Mouse (Mus musculus) embryonic fibroblast, embryonic 13.5 days (primary cell): ENCODE results near the gene Cir1.

Experiments used
- CTCF ChIP-seq: IDR thresholded peaks from 2 replicates; pipeline ENCODE4 v1.5.1; 2011; ENCODE audit warnings: mild to moderate bottlenecking, control low read depth, low read length, moderate library complexity, borderline replicate concordance; ENCODE audit not compliant: insufficient read depth
- POLR2A ChIP-seq: IDR thresholded peaks from 2 replicates; pipeline ENCODE4 v1.6.1; 2011; ENCODE audit warnings: low read depth, mild to moderate bottlenecking, control low read depth, low read length, moderate library complexity

DNA sequence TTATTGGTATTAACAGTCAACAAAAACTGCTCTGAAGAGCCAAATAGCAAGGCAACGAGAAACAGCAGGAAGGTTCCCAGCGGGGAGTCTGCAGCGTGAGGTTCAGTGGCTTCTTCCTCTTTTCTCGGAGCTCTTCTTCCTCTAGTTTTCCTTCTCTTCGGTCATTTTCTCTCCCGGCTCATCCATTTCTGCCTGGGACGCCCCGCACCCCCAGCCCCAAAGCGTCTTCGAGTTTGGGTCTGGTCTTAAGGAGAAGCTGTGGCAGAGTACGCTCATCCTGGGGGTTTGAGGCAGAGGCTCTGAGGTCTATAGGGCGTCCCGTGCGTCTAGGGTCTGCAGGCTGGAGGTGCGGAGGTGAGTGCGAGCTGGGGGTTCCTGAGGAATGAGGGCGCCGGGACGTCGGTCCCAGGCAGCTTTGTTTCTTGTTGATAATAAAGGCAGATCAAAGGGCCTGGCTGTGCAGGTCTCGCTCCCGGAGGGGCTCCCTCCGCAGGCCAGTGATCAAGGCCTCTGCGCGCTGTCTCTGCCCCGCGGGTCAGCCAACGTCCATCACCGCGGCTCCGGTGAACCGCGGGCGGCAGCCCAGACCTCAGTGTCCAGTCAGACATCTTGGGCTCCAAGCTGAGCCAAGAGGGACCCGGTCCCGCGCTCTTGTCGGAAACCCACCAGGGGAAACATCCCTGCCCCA is 35.3 kb downstream of the Cir1 start:
- no peak for TF ChIP-seq CTCF
- TF ChIP-seq POLR2A = no peak
